Mouse (Mus musculus): ENCODE results near the gene Nek3.
"Not testable (repeated sequence)": the region's sequence is repeated elsewhere in the genome, so short reads cannot be mapped to it uniquely, and the experiment has no call there.

Gene Nek3

GRCm38 (mm10) chr8:22143764-22144491 lies 22.3 kb downstream of the Nek3 start:
- DNase-seq (ENCODE audit: low spot score): no peak

DNA sequence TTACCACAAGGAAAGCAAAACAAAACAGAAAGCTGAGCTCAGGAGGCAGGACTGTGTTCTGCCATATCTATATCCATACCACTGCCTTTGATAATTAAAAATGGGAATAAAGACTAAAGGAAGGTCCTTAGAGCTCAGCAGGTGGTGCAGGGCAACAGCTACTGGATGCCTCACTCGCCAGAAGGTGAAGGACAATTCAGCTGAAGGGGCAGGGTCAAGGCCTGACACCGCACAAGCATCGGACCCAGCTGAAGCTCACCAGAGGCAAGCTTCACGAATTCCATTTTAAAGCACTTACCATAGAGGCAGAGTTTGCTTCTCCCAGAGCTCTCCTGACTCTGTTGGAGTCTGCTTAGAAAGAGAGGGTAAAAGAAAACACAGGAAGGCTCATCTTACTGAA lies 23.6 kb downstream of the Nek3 start:
- DNase-seq (ENCODE audit: low spot score): no peak

GRCm38 (mm10) chr8:22141836-22142385 lies 24.3 kb downstream of the Nek3 start:
- DNase-seq (ENCODE audit: low spot score): no peak

GRCm38 (mm10) chr8:22136462-22136861 lies 29.8 kb downstream of the Nek3 start:
- DNase-seq (ENCODE audit: low spot score): not testable (repeated sequence)

- DNase-seq (ENCODE audit: low spot score): no peak
Observed at GRCm38 (mm10) chr8:22134750-22135135, 31.5 kb downstream of the Nek3 start.

DNA sequence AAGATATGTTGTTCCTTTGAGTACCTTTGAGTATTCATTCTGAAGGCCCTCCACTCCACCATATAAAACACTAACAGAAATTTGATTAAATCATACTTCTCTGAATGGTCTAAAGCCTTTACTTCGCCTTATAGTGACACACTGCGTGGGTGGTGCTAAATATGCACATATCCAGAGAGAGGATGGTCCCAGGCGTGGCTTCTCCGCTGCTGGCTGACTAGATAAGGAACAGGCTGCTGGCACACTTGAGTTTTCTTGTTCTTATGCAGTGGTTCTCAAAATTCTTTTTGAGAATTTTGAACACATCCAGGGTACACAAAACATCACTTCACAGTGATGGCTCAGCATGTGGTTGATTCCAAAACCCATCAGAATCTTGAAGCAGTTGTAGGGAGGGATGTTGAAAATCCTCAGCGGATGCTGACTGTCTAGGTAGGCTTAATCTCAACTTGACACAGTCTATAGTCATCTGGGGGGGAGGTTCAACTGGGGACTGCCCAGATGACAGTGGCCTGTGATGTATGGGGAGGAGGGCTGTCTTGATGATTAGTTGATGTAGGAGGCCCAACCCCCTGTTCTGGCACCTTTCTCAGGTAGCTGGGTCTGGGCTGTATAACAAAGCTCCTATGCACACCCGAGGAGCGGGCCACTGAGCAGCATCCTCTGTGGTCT lies 32.0 kb downstream of the Nek3 start:
- DNase-seq (ENCODE audit: low spot score): no peak

DNA sequence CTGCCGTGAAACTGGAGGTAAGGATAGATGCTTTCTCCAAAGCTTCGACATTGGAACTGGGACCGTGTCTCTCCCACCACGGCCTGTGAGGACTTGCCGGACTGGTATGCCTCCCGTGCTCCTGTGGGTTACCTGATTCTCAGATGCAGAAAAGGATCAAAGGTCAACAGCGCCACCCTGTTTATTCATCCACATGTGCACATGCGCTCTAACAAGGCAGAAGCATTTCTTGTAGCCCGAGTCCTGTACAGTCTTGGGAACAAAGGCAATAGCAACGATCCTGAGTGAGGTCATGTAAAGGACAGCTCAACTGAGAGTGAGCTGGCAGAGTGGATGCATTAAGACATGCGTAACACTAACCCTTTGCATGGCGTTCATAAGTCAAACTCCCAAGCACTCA lies 34.2 kb downstream of the Nek3 start:
- no peak for DNase-seq (ENCODE audit: low spot score)

DNA sequence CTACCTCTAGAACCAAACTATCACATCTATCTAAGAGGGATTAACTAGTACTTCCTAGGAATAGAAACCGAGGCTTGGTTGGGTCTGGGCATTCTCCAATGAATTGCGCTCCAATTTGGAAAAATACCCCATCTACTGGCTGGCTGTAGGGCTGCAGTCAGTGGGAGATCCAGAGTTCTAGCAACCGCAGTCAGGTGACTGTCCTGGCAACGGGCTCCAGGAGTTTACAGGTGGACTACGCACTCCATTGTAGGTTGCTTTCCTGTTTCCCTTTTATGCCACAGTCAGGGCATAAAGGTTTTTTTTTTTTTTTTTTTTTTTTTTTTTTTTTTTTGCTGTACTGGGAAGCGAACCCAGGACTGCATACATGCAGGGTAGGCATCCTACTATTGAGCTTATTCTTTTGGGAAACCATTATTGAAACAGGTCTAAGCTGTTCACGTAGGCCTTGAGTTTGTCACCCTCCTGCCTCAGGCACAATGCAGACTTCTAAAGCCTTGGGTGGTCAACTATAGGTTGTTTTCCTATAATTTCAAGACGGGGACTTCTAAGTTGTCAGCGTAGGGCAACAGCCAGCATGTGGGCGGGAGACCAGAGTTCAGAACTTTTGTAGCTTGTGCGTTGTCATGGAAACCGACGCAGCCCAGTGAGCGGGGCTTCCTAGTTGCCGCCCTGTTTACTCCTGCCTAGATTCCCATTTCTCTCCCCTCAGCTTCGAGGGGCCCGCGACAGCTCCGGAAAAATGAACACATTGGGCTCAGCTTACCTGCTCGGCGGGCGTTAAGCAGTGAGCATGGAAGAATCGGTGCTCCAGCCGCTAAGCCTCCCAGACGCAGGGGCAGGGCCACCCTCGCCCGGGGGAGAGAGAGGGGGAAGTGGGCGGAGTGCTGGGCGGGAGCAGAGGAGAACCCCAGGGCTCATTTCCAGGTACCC lies 41.7 kb downstream of the Nek3 start, which contains the start of gene Nek5:
Gene Nek5 (minus strand): TSS at position 834 of the 933 bp plus-strand sequence.
- DNase-seq (ENCODE audit: low spot score): no peak

- DNase-seq (ENCODE audit: low spot score): no peak
Observed at GRCm38 (mm10) chr8:22107020-22107419, 59.2 kb downstream of the Nek3 start.

DNA sequence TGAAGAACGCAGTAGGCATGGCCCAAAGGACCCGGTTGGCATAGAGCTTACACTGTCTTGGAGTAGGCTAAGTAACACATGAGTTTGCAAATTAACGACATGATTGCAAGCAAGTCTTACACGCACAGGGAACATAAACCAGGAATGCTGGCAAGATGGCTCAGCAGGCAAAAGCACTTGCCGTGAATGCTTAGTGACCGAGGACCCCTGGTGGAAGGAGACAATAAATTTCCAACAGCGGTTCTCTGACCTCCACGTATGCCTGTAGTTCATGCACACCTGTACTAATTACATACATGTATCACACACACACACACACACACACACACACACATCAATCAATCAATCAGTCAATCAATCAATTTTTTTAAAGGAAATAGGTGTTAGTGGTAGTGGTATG lies 74.7 kb downstream of the Nek3 start:
- DNase-seq (ENCODE audit: low spot score): no peak

GRCm38 (mm10) chr8:22089226-22089625 lies 77.0 kb downstream of the Nek3 start:
- no peak for DNase-seq (ENCODE audit: low spot score)

DNA sequence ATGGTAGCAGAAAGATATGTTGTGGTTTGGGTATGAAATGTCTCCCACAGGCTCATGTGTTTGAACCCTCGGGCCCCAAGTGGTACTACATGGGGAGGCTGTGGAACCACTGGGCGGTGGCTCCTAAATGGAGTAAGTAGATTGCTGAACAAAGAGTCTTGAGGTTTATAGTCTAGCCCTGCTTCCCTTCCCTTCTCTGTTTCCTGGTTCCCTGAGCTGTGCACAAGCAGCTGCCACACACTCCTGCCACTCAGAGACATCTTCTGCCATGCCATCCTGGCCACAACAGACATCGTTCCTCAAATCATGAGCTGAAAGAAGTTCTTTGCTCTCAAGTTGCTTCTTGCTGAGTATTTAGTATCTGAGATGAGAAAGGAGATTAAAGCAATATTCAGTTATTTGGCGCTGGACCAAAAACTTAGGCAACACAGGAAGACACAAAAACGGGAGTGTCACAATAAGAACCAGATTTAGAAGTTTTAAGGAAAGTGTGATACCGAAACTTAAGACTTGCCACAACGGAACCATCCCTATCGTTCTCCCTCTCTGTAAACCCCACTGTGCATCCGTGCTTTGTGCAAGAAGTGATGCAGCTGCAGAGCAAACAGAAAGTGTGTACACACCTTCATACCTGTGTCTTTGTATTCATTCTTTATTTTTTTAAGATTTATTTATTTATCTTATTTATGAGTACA lies 86.8 kb downstream of the Nek3 start:
- no peak for DNase-seq (ENCODE audit: low spot score)
